Mouse (Mus musculus) ES-E14 (cell line): ENCODE data around the gene Ptges. TPM values are rescaled to one million over a fixed set of nuclear protein-coding genes. Genes with fewer than 3 reads are reported as not detected.
"Not testable (repeated sequence)": the region's sequence is repeated elsewhere in the genome, so short reads cannot be mapped to it uniquely, and the experiment has no call there.

Experiments
- DNase-seq: peaks from one replicate; pipeline ENCODE4 v3.0.0-alpha.2; 2013; ENCODE audit warnings: low read depth, low spot score
- H3K27ac ChIP-seq: 2 replicates; pipeline ENCODE4 v1.5.1; 2012; ENCODE audit warnings: low read depth, mild to moderate bottlenecking, low read length, moderate library complexity, mixed read lengths; ENCODE audit not compliant: poor library complexity, insufficient read depth, severe bottlenecking
- H3K36me3 ChIP-seq: 2 replicates; pipeline ENCODE4 v1.6.1; 2012; ENCODE audit warnings: mild to moderate bottlenecking, low read length, moderate library complexity, mixed read lengths; ENCODE audit not compliant: control insufficient read depth, poor library complexity, insufficient read depth, severe bottlenecking
- H3K4me1 ChIP-seq, 2 experiments: fragments of 150-350 bp in 1 of 2; sonication (generic) in 1 of 2; 2 replicates each; pipeline ENCODE4 v1.6.1; 2012; ENCODE audit warnings: low read length in 2 of 2, mild to moderate bottlenecking in 1 of 2, mixed read lengths in 1 of 2; ENCODE audit not compliant: control insufficient read depth in 2 of 2, insufficient read depth in 2 of 2, poor library complexity in 1 of 2
- H3K4me3 ChIP-seq, 2 experiments: fragments of 150-350 bp in 1 of 2; sonication (generic) in 1 of 2; 2 replicates each; pipeline ENCODE4 v1.5.1; 2012; ENCODE audit warnings: low read length in 2 of 2, low read depth in 1 of 2, mild to moderate bottlenecking in 1 of 2, mixed read lengths in 1 of 2; ENCODE audit not compliant: insufficient read depth in 1 of 2, poor library complexity in 1 of 2, severe bottlenecking in 1 of 2
- H3K9ac ChIP-seq: 2 replicates; pipeline ENCODE4 v1.6.1; 2012; ENCODE audit warnings: low read depth, mild to moderate bottlenecking, low read length, mixed read lengths; ENCODE audit not compliant: poor library complexity, insufficient read depth, severe bottlenecking
- H3K9me3 ChIP-seq: fragments of 150-350 bp; sonication (generic); 2 replicates; pipeline ENCODE4 v1.6.1; 2012; ENCODE audit warnings: low read depth, mild to moderate bottlenecking, low read length; ENCODE audit not compliant: control insufficient read depth, insufficient read depth
- CHD2 ChIP-seq: IDR thresholded peaks from 2 replicates; pipeline ENCODE4 v1.6.1; 2014; ENCODE audit warnings: mild to moderate bottlenecking, low read depth, low read length, inconsistent platforms
- HCFC1 ChIP-seq: IDR thresholded peaks from 2 replicates; pipeline ENCODE4 v1.6.1; 2012; ENCODE audit warnings: low read length, inconsistent platforms, borderline replicate concordance; ENCODE audit not compliant: insufficient read depth
- MAFK ChIP-seq: IDR thresholded peaks from 2 replicates; pipeline ENCODE4 v1.6.1; 2014; ENCODE audit warnings: mild to moderate bottlenecking, low read depth, low read length, inconsistent platforms; ENCODE audit not compliant: insufficient read depth
- ZC3H11A ChIP-seq: IDR thresholded peaks from 2 replicates; pipeline ENCODE4 v1.6.1; 2012; ENCODE audit warnings: low read depth, mild to moderate bottlenecking, inconsistent platforms, low read length, borderline replicate concordance
- ZNF384 ChIP-seq: IDR thresholded peaks from 2 replicates; pipeline ENCODE4 v1.6.1; 2012; ENCODE audit warnings: low read depth, low read length, inconsistent platforms
- in situ Hi-C, 2 experiments: fragments of 600-800 bp; cut with MboI; formaldehyde crosslinking; loops; one replicate each; pipeline ENCODE4 v1.15.1; 2025; ENCODE audit warnings: low sequenced_read_pairs in 2 of 2, inconsistent platforms in 1 of 2; ENCODE audit not compliant: unreplicated experiment in 2 of 2
- total RNA-seq: library from RNA; depleted of rRNA; stranded (reverse); fragments of 300-350 nt; gene quantifications from 2 replicates; pipeline ENCODE4 v1.2.3, GENCODE M21; 2012

The Ptges gene
- total RNA-seq, 1 experiment, result 30.3 TPM

DNA sequence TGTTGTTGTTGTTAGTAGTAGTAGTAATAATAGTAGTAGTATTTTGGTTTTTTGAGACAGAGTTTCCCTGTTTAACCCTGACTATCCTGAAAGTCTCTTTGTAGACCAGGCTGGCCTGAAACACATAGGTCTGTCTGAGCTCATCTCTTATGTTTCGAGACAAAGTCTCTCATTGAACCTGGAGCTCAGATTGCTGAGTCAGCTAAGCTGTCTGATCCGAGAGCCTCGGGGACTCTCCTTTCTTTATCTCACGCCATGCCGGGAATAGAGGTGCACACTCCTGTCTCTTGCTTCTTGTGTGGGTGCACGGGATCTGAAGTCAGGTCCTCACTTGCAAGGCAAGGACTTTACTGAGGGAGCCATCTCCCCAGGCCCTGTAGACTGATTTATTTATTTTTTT is 3.4 kb upstream of the Ptges start:
- Histone ChIP-seq H3K27ac (no peak overlapping the region), H3K9ac (no peak overlapping the region), H3K4me3 (no peak overlapping the region), H3K9me3 (no peaks in the 10 kb centered on the region), H3K36me3 (no peaks in the 10 kb centered on the region), H3K4me1 (peaks cover 2 to 19% of the 10 kb centered on the region in 2 experiments; a peak in 2 of 4 replicates)
- TF ChIP-seq ZNF384, result no peak
- TF ChIP-seq MAFK, result peak; percentile 80
- in situ Hi-C loops, result no loop called here
- DNase-seq, result no peak

DNA sequence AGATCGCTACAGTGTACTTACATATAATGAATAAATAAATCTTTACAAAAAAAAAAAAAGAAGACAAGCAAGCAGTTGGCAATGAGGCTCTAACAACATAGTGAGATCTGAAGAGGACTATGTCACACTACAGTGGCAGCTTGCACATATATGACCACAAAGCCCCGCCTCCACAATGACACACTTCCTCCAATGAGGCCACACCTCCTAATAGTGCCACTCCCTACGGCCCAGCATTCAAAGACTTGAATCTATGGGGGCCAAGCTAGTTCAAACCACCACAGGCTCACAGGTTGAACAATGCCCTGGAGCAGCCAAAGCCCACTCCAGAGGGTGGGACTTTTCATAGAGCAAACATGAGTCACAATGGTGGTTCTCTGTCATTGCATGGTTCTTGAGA is 2.3 kb upstream of the Ptges start:
- no peak for DNase-seq
- Histone ChIP-seq H3K4me3 (no peak overlapping the region), H3K27ac (no peak overlapping the region), H3K4me1 (peaks cover 2 to 26% of the 10 kb centered on the region in 2 experiments; a peak in 3 of 4 replicates), H3K9ac (no peak overlapping the region), H3K9me3 (no peaks in the 10 kb centered on the region), H3K36me3 (no peaks in the 10 kb centered on the region)
- in situ Hi-C loops, result no loop called here
- no peak for TF ChIP-seq ZC3H11A
- no peak for TF ChIP-seq ZNF384
- TF ChIP-seq CHD2, result no peak
- no peak for TF ChIP-seq MAFK
- no peak for TF ChIP-seq HCFC1

DNA sequence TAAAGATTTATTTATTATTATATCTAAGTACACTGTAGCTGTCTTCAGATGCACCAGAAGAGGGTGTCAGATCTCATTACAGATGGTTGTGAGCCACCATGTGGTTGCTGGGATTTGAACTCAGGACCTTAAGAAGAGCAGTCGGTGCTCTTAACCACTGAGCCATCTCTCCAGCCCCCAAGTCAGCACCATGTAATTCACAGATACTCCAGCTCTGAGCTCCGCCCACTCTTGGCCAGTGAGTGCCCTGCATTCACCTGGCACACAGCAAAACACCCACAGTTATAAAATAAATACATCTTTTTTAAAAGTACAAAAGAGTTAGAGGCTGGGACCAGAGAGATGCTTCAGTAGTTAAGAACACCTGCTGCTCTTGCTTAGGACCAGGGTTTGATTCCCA is 1.2 kb upstream of the Ptges start:
- H3K4me3 ChIP-seq, in situ Hi-C loops, H3K9me3 ChIP-seq, H3K27ac ChIP-seq, H3K9ac ChIP-seq, H3K36me3 ChIP-seq, DNase-seq: not testable (repeated sequence)
- H3K4me1 ChIP-seq, result peaks cover 5 to 32% of the 10 kb centered on the region in 2 experiments

DNA sequence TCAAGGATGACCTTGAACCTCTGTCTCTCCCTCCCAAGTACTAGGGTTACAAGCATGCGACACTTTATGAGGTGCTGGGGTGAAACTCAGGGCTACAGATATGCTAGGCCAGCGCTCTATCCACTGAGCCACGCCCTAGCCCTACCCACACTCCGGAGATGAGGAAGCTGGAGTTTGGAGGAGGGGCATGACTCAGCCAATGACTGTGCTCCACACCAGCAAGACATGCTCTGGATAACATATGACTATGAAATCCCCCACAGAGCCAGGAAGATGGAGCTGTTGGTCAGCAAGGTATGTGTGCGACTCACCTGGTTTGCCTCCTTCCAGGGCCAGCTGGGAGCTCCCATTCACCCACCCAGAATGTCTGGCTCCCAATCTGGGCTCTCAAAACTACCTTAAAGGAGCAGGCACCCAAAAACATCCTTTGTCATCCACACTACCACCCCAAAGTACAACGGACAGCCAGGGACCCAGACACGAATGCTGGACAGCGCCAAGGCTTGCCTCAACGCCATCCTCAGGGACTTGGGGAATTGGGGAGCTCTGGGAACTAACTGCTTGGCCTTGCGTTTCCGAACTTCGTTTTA is 675 bp downstream of the Ptges start:
- Histone ChIP-seq H3K9ac (peak overlapping the region; percentile 37; the same call in 1 of the 2 replicates), H3K4me3 (peak overlapping the region; percentile 31 to 61; a peak in 3 of 4 replicates), H3K36me3 (no peaks in the 10 kb centered on the region), H3K27ac (peak overlapping the region; percentile 69), H3K4me1 (peaks cover 6 to 32% of the 10 kb centered on the region in 2 experiments), H3K9me3 (no peaks in the 10 kb centered on the region)
- no peak for DNase-seq
- in situ Hi-C loops, result no loop called here
- TF ChIP-seq MAFK (no peak), CHD2 (no peak), ZC3H11A (no peak), ZNF384 (no peak), HCFC1 (no peak)

- TF ChIP-seq ZNF384, result no peak
- no peak for TF ChIP-seq ZC3H11A
- TF ChIP-seq MAFK, result 0 out of 2 replicates have a peak, but pooled peaks have one; percentile 22
- Histone ChIP-seq H3K4me1 (peaks cover 6 to 32% of the 10 kb centered on the region in 2 experiments), H3K9me3 (no peaks in the 10 kb centered on the region), H3K27ac (peak overlapping the region; percentile 86), H3K4me3 (no peak overlapping the region), H3K9ac (peak overlapping the region; percentile 29; the same call in 1 of the 2 replicates), H3K36me3 (no peaks in the 10 kb centered on the region)
- DNase-seq, result peak; percentile 82
- in situ Hi-C loops, result no loop called here
Observed at GRCm38 (mm10) chr2:30927844-30928628, 1.6 kb downstream of the Ptges start.
